Mouse (Mus musculus): ENCODE results near the gene Enc1.

DNA sequence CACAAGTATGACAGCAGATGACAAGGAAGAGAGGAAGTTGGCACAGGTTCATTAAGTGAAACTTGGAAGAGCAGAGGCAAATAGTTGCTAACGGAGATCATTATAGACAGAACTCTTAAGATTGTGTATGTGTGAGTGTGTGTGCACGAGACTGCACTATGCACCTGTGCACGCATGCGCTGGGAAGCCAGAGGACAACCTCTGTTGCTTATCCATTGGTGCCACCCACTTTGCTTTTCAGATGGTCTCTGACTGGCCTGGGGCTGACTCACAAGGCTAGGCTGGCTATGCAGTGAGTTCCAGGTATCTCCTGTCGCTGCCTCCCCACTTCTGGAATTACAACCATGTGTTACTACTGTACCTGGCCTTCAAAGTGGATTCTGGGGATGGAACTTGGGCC, 13.1 kb downstream of the Enc1 start:
- TF ChIP-seq CTCF (IDR thresholded peaks at IDR 0.05; ENCODE audit: borderline replicate concordance, extremely low read depth, insufficient read depth, insufficient read length) (no peak), POLR2A (IDR thresholded peaks at IDR 0.05; ENCODE audit: borderline replicate concordance, extremely low read depth, insufficient read depth, insufficient read length, poor library complexity, severe bottlenecking) (no peak)

All from brain, embryonic 14.5 days (tissue).